Mouse (Mus musculus) frontal cortex, postnatal 36 days (tissue): ENCODE measurements around the gene Gas2l2.

Experiments
- DNase-seq, 2 experiments: peaks; one replicate each; pipeline ENCODE4 v3.0.0; 2022; ENCODE audit warnings: low spot score in 2 of 2

Gas2l2 gene

GRCm38 (mm10) chr11:83429355-83429754 is at the start of gene Gas2l2:
Gene Gas2l2, minus strand, starts transcription at chr11:83429455.
- DNase-seq, result no peak

GRCm38 (mm10) chr11:83473235-83474016 is 44.2 kb upstream of the Gas2l2 start:
- DNase-seq, result no peak

DNA sequence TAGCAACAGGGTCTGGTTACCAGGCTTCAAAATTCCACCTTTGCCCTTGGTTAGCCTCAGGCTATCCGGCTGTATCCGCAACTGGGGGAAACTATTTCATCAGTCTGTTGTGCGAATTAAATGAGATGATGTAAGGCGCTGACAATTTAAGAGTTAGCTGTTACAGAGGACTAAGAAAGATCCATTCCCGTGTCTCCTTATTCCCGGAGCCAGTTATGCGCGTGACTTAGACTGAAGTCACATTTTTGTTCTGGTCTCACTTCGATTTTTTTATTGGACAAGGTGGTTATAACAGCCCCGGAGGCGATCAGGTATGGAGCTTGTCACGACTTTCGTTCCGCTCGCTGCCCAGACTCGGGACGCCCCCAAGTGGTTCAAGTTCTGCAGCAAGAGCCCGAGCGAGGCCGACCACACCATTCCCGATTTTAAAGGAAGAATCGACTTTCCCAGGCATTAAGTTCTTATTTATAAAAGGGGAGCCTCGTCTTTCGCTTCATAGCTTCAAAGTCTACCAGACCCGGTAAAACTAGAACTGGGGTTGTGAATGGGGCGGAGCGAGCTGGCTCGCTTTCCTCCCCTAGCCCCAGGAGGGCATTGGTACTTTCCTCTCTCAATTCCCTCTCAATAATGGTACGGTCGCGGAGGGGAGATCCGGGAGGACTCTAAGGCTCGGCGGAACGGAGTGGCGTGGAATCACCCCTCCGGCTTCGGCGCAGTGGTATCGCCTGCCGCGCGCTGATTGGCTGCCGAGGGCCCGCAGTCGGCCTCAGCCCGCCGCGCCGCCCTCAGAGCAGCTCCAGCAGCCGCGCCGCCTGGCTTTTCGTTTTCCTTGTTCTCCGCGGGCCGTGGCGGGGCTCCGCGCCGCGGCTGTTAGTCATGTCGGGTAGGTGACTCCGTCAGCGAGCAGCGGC is 43.3 kb upstream of the Gas2l2 start, which contains the start of gene Taf15:
Taf15 (plus strand) TSS at position 763 of the 911 bp plus-strand sequence.
- peak; percentile 99 for DNase-seq

- no peak for DNase-seq
Measured at GRCm38 (mm10) chr11:83471766-83472165, 42.5 kb upstream of the Gas2l2 start.

DNA sequence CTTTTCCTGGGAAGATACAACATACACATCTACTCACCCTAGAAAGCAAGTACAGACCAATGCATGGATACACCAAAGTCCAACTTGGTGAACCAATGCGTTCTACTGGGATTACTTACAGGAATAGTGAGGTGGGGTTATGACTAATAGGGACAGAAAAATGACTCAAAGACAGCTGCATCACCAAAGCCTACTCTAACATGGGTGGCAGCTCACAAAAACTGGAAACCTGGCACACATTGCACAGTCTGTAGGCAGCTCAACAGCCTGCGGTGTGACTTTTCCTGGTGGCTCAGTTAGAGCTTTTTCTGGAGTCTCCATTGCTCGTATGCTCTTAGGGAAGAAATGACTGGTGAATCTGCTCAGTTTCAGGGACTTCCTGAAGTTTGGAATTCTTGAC is 39.5 kb upstream of the Gas2l2 start:
- DNase-seq, result no peak

DNA sequence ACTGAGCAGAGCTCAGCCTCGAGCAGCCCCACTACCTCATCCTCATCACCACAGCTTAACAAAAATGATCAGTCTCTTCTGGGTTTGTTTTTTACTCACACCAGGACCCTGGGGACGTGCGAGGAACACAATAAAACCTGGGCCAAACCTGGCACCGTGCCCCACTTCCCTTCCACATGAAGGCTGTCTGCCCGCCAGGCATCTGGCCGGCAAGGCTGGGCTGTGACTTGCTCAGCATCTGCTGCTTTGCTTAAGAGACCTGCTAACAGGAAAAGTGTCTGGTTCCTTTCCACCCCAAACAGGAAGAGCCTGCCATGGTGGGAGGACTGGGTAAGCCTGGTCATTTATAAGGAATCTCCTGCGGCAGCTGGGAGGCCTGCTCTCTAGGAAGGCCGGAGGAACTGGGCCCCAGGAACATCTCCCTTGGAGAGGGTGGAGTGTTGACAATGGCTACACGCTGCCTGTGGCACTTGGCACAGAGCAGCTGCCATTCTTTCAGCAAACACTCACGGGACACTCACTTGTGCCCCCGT is 37.9 kb upstream of the Gas2l2 start:
- no peak for DNase-seq

DNA sequence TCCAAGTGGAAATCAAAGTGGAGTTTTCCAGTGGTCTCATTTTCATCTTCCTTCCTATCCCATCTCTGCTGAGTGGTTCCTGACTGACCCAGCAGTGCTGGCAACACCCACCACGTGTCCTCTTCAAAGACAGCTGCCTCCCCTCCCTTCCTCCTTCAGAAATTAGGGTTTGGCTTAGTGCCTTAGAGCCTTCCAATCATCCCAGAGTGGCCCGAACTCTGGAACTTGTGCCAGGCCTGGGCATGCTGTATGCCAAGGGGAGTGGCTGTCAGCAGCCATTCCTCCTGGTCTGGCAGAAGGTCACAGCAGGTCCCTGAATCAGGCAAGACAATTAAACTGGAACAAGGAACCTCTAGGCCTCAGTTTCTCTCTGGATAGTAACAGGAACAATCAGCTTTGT is 36.7 kb upstream of the Gas2l2 start:
- DNase-seq, result no peak

- no peak for DNase-seq
Measured at GRCm38 (mm10) chr11:83462711-83463244, 33.5 kb upstream of the Gas2l2 start, which contains the start of gene Mmp28. Gene Mmp28, minus strand, starts transcription at chr11:83463071.

- DNase-seq, result no peak
Measured at GRCm38 (mm10) chr11:83461462-83462027, 32.3 kb upstream of the Gas2l2 start.

- no peak for DNase-seq
Measured at GRCm38 (mm10) chr11:83457912-83458601, 28.8 kb upstream of the Gas2l2 start.

DNA sequence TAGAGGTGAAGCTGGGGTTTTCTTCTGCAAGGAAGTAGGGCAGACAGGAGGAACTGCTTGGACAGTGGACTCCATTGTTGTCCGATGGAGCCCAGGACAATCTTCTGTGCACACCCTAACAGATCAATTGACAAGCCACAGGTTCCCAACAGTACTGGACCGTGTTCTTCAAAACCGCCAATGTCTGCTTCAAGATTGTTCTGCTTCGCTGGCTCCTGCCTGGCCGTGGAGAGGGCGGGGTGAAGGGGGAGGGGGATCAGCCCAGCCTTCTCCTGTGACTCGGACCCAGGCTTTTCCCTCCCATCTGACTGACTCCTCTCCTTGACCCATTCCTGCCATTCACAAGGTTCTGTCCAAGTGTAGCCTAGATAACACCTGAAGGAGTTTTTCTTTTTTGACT is 28.0 kb upstream of the Gas2l2 start:
- no peak for DNase-seq

DNA sequence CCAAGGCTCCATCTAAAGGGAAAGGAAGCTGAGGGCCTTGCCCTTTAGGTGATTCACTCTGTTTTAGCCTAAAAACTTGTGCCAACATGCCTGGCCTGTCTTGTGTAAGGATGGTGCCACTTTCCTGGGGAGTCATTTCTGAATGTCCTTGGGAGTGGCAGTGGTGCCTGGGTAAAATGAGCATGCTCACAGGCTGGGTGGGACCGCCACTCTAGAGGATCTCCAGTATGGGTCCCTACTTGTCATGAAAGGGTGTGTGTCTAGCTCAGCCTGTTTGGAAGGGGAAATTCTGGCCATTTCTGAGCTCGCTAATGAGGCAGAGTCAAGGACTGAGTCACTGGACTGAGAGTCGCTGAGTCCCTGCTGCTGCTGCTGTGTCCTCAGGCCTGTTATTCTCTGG is 26.4 kb upstream of the Gas2l2 start:
- DNase-seq, result no peak

DNA sequence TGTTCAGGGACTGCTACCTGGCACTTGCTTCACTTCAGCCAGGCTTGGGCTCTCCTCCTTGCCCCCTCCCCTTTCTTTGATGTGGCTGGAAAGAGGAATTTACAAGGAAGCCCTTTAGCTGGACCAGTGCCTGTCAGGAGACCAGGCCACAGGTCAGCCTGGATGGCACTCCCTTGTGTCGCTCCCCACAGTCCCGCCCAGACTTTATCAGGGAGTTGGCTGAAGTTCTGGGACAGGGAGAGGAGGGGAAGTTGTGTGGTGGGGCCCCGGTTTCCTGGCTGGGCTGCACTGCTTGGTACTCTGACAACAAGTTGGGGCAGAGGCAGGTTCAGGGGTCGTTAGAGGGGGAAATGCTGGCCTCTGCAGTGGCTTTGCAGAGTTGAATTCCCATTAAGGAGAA is 25.3 kb upstream of the Gas2l2 start:
- no peak for DNase-seq

DNA sequence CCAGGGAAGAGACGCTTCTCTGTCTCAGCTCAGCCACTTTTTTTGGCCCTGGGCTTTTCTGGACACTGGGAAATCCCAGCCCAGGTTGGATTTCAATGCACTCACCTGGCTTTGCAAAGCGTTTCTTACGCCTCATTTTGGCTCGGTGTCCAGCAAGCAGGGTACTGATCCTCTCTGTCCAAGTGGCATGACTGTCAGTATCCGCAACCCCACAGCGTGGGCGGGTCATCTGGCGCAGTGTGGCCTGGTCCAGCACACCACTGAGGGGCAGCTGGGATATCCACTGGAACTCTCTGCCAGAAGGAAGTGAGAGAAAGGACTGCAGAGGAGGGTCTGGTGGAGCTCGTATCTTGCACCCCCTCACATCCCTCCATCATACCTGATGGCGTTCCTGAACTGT is 22.0 kb upstream of the Gas2l2 start:
- no peak for DNase-seq

DNA sequence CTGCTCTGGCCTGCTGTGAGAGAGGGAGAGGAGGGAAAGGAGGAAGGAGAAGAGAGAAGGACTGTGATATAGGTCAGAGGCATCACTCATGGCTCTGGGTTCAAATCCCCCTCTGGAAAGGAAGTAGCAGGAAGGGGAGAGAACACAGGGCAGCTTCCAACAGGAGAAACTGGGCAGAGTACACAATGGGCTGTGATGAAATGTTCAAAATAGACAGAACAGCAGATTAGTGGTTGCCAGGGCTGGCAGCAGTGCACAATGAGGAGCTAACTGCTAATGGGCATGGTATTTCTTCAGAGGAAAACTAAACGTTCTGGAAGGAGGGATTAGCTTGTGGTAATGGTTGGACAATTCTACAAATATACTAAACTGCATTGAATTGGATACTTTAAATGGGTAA is 21.3 kb upstream of the Gas2l2 start:
- DNase-seq, result no peak

DNA sequence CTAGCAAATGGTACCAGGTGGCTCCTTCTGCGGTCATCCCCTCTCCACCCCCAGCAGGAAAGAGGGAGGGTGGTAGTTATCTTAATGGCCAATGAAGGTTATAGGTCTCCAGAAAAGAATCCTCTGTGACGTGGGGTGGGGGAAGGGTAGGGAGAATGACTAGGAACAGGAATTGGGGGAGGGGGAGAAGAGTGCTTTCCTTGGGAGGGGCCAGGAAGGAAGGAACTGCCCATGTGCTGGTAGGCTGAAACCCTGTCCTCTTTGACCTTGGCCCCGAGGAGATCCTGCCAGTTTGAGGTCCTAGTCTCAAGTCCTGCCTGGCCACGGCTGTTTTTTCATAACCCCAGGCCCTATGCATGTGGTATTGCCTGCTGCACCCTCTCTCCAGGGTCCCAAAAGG is 20.0 kb upstream of the Gas2l2 start:
- DNase-seq, result no peak

DNA sequence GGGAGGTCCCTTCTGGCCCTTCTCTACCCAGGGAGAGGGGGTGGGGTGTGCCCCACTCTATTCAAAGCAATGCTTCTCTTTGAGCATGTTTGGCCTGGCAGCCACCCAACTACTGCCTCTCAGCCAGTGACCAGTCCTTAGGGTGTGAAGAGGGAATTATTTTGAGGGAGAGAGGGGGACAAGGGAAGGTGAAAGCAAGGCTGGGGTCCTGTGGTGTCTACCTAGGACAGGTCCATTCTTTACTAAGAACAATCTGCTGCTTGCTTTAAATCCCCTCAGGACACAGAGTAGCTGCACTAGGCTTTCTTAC is 19.6 kb upstream of the Gas2l2 start:
- no peak for DNase-seq

DNA sequence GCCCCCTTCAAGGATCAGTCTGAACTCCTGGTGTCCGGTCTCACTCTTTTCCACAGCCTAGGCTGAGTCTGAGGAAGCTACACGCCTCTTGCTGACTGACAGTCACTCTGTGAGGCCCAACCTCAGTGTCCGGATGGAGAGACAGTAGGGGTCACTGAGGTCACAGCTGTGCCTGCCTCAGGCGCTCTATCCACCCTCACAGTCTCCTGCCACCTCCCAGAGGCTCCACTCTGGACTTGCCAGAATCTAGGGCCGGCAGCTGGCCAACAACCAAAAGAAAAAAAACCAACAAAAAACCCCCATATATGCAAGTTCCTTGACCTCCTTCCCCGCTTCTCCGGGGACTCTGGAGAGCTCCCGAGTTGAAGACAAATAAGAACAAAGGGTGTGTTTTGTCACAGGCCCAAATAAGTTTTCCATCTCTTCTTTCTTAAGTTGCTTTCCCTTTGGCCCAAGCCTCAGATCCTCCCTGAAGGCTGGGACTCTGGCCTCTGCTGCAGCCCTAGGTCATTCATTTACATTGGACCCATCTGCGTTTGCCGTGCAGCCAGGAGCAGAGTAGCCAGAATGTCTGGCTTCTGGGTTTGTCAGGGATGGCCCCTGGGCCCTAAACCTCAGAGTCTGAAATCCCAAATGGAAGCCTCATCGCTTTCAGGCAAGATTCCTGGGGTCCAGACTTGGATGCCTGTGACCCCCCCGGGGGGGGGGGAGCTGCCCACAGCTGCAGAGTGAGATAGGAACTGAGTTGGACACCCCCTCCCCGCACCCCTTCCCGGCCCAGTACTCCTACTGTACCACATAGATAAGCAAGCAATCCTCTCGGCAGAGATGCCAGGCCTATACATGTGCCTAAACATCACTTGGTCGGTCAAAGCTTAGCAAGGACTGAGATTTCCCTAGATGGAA is 19.0 kb upstream of the Gas2l2 start:
- DNase-seq, result no peak

DNA sequence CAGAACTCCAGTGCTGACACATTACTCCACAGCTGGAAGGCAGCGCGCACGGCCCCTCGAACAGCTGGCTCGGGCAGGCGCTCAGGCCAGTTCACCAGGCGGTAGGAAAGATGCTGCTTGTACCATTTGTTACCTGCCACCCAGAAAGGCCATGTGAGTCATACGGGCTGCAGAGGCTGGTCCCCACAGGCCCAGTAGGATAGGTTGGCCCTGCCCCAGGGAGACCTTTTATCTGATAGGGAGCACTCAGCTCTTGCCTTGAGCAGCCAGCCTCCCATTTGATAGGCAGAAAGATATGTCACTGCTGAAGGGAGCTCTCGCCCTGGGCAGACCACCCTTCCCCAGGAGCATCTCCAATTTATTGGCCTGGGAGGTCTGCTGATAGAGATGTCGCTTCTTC is 18.4 kb upstream of the Gas2l2 start:
- no peak for DNase-seq

DNA sequence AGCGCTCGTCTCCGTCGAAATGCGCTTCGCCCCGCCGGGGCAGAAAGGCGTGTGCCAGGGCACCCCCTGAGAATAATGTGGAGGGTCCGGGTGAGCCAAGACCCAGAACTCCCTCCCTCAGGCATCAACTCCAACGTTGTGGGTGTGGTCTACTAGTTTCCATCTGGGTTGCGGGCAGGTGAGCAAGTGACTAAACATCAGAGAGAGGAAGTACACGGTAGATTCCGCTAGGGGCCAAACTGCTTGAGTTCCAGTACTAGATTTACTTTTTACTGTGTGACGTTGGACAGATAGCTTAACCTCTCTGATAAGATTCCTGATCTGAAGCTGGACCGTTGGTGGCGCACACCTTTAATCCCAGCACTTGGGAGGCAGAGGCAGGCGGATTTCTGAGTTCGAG is 15.7 kb upstream of the Gas2l2 start:
- no peak for DNase-seq
